Mouse (Mus musculus) gastrocnemius, postnatal 10 days (tissue): ENCODE results near the gene Pgm2. TPM values are rescaled to one million over a fixed set of nuclear protein-coding genes. Genes with fewer than 3 reads are reported as not detected.

ENCODE experiments used
- DNase-seq: peaks from one replicate; pipeline ENCODE4 v3.0.0; 2021; ENCODE audit warnings: mixed read lengths
- total RNA-seq, 2 experiments: library from RNA; stranded (reverse); gene quantifications; 2 replicates each; pipeline ENCODE4 v1.2.3; 2021

Gene Pgm2
- total RNA-seq, 2 experiments from 2014 or later, result 7.0 to 8.5 TPM

DNA sequence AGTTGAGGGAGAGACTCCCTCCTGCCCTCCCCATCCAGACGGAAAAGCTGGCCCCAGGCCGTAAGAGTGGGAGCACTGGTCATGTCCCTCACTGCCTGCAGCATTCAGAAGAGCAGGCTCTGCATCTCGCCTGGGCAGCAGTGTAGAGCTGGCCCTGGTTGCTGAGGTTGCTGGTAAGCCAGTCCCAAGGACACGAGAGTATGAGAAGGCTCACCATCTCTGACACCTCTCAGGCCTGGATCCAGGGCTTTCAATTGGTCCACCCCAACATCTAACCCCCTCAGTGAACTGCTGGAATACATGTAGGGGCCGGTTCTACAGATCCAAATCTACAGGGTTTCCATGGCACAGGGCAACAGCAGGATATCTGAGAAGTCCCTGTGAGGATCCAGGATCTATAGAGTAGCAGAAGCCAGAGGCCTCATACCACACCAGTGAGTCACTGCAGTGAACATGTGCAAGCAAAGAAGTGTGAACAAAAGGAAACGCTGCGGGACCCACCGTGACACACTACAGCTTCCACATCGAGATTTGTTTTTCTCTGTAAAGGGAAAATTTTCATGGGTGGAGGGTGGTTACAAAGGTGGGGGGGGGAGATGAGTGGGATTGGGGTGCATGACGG lies 53.7 kb downstream of the Pgm2 start:
- no peak for DNase-seq

DNA sequence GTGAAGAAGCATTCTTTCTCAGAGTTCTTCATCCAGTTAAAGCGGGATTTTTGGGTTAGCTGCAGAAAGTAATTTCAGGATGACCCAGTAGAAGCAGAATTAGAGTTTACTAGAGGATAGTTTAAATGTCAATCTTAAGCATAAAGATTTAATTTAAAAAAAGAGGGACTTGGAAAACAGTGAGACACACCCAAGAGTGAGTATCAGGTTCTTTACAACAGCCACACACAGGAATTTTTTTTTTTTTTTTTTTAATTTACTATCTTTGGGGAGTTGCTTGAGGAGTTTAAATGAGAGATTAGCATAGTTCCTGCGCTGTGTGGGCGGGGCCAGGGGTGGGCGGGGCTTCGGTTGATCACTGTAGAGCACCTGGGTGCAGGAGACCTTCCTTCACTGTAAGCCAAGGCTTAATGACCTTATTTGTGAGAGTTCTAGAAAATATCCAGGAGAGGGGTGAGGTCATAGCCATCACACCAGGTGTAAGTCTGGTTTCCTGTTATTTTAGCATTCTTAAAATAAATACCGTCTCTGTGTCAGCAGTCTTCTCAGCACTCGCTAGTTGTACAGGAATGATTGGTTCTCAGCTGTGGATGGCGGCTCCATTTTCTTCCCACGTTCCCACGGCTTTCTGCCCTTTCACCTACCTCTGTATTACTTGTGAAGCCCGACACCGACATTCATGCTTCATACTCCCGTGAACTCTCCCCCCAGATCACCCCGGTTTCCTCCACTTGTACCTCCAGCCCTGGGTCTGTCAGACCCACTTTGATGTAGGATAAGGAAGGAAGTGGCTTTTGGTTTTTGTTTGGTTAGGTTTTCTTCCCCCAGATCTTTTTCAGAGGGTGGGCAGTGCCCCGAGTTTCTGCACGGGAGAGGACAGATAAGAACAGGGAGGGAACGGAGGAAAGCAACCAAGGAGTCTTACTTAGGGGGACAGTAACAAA lies 56.7 kb downstream of the Pgm2 start:
- no peak for DNase-seq

DNA sequence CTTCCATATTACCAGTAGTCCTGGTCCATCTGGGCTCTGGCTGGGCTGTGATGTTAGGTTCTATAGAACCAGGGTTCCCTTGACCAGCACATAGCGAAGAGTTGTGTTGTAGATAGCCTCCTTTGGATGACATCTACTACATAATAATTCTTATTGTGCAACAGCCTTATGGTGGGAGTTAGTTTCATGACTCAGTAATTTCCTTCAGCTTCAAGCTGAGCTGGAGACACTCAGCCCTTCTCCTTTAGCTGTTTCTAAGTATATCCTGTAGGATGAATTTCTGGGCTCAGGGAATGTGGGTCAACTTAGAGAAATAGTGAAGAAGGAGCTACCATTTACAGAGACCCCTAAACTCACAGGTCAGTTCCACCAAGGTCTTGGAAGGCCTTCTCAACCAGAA lies 60.6 kb downstream of the Pgm2 start:
- no peak for DNase-seq

DNA sequence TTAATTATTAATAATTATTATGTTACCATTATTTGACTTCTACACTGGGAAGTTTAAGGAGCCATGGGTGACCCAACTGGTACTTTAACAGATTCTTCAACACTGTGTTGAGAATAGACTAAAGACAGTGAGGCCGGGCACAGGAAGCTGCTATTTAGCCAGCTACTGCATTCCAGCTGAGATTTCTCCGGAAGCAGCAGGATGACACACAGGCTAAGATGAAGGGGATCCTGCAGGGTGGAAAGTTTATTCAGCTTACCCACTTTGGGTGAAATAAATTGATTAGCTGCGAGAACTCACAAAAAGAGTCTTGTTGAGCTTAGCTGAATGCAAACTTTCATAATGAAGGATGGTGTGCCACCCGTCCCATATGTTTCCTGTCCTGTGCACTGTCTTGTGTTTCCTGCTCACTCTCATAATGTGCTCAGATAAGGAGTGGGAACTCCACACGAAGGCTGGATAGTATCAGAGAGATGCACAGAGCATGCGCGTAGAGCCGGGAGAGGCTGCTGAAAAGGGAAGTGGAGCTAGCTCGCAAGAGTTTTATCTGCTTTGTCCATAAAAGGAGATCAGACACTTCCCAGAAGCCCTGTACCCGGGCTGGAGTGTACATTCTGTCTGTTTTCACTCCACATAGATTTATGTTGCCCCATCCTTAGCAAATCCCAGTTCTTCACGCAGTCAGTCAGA lies 63.3 kb downstream of the Pgm2 start, which contains the start of gene Tbc1d1:
Tbc1d1 (plus strand) TSS at position 445 of the 690 bp plus-strand sequence.
- DNase-seq, result peak; percentile 14

DNA sequence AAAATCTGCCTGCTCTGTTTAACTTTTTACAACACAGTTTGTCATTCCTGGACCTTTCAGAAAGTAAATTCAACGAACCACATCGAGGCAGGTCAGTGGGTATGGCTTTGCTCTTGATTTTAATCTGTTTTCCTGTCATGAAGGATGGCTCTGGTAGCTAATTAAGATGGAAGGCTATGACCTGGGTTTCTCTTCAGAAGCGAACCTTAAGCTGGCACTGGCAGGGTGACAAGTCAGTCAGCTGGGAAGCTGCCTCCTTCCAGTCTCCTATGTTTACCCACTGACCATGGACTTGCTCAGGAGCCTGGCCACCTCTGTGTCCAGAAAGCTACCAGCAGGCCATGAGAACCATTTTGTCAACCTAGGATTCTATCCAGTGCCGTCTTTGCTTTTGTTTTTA lies 63.8 kb downstream of the Pgm2 start:
- DNase-seq, result no peak

DNA sequence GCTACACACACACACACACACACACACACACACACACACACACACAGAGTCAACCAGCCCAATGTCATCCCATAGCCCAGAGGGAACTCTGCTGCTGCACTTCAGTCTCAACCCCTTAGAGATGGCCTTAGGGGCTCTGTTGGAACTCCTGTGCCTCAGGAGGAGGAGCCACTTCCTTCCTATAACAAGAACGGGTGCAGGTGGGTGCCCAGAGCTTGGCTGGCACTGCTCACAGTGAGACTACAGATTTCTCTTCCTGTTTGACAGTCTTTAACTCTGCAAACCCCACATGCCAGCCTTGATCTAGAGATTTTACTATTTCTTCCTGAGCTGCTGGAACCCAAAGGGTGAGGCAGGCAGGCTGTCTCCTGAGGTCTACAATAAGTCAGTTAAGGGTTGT lies 65.2 kb downstream of the Pgm2 start:
- no peak for DNase-seq

DNA sequence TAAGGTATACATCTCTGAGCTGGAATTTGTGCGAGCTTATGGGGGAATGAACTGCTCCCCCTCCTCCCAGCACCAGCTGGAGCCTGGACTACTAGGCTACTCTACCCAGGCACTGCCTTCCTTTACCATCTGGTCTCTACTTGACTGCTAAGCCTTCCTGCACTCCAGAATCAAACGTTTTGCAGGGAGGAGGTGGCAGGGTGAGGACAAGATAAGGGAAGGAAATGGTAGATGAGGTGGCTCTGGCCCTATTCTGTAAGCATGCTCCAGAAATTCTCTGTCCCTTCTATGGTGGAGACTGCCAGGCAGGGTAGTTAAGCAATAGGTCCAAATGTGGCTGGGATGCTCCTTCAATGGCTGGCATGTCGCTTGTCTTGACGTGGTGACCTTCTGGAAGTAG lies 65.8 kb downstream of the Pgm2 start:
- no peak for DNase-seq

DNA sequence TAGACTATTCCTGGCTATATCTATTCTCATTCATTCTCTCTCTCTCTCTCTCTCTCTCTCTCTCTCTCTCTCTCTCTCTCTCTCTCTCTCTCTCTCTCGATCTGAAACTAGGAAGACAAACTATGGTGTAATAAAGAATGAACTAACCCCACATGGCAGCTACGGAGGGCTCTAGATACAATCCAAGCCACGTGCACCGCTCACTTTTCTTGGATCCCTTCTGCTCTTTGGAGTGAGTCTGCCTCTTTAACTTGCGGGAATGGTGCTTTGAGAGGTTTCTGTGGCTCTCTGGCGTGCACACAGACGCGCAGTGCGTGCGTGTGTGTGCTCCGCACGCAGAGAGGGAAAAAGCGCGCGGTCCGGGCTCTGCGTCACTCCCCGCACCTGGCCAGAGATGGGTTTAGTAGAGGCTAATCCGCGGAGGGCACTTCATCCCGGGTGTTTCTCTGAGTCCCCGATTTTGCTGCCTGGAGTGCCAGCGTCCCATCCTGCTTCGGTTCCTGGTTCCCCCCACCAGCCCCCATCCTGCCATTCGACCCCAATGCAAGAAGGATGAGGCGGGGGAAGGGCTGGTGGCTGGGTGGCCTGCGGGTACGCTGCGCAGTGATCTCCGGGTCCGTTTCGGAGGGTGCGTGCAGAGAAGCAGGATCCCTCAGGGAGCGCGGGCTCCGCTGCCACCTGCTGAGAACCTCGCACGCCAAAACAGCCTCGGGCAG lies 66.5 kb downstream of the Pgm2 start:
- DNase-seq, result peak; percentile 17

DNA sequence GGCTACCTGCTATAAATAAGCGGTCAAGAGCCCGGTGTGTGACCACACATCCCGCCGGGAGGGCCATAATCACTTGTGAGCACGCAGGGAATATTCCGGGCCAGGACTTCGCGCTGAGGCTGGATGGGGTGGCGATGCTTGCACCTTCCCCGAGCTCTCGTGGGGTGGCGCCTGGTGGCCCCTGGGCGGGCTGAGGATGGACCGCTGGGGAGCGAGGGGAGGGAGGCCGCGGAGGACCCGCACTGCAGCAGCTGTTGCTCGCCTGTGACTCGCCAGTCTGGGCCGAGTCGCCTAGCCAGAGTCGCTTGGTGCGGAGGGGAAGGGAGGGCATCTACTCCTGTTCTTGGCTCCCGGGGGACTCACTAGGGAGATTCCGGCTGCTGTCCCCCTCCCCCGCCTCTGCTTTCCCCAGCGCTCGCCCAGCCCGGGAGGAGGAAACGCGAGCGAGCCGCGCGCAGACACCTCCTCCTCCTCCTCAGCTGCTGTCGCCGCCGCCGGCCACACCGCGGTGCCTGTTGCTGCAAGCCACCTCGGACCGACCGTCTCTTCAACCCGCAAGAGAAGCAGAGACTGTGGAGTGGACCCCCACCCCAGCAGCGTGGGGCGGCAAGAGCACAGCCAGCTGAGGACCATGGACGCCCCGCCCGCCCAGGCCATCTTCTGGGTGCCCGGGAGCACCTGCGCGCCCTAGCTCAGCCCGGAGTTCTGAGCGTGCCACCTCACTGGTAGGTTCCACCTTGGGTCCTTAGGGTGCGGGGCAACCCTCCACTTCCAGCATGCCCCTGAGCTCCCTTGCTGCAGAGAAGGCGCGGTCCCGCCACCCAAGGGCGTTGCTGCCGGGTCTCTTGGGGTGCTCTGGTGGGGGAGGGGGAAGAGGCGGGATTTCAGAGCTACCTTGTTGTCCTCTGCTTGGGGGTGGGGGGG lies 67.3 kb downstream of the Pgm2 start:
- DNase-seq, result peak; percentile 66

DNA sequence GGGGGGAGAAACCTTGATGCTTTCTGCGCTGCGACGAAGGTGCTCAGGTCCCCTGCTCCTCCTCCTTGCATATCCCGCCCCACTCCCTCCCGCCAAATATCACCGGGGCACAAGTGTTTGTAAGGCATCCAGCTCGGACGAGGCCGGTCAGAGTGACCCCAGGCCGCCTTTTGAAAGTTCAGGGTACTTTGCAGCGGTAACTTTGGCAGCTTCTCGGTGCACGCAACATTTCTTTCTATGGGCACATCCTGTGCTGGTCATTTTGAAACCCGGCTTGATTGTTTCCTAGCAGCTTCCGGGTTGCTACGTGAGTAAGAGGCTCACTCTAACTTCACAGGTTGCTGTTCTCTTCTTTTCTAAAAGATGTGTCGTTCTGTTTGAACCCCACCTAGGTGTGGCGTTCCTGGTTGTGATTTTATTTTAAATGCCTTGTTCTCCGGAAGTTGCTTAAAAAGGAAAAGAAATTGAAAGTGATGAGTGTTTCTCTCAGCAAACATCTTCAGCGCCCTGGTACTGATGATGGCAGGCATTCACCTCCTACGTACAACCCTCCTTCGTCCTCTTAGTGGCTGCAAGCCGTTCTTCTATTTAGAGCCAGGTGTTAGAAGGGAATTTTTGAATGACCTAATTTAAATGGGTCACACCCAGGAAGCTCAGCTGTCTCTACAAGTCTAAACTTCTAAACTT lies 68.1 kb downstream of the Pgm2 start:
- DNase-seq, result no peak

DNA sequence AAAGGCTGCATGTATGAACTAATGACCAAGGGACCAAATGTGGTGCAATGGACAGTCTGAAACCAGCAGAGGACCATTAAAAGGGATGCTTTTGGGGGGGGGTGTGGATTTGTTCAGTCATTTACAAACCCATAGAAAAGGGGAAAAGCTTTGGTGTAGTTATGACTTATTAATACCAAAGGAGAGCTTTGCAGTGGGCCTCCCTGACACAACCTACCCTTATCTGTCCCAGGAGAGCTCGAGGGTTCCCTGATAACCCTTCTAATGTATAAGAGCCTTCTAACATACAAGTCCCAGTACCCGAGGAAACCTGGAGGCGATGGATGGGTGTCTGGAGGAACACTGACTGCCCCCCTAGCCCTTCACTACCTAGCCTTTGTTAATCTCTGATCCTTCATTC lies 69.2 kb downstream of the Pgm2 start:
- DNase-seq, result no peak

DNA sequence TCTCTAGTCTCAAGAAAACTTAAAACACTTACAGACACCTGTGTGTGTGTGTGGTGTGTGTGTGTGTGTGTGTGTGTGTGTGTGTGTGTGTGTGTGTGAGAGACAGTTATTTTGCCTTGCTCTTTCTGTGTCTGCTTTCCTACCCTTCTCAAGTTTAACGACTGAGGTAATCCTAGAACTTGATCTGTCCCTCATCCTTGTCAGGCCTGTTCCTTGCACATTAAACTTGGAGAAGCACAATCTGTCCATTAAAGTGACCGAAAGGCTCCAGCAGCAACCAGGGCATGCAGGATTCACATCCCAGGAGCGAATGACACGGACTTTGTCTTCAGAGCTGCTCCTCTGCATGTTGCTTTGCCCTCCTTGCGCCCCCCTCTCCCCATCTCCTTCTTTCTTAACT lies 69.8 kb downstream of the Pgm2 start:
- no peak for DNase-seq

DNA sequence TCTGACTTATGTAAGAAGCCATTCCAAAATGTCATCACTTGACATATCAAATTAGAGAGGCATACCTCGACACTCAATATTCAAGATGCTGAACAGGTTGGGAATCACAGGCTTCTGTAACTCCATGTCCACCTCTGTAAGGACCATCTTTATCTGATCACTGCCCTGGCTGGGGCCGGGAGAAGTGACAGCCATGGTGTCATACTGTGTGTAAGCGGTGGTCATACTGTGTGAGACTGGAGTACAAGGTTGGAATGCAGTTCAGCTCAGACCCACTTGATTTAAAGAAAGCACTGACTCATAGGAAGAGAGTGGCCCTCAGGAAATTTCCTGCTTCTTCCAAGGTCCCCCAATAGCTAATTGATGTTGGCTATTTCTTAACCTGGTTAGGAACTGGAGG lies 71.7 kb downstream of the Pgm2 start:
- DNase-seq, result no peak

DNA sequence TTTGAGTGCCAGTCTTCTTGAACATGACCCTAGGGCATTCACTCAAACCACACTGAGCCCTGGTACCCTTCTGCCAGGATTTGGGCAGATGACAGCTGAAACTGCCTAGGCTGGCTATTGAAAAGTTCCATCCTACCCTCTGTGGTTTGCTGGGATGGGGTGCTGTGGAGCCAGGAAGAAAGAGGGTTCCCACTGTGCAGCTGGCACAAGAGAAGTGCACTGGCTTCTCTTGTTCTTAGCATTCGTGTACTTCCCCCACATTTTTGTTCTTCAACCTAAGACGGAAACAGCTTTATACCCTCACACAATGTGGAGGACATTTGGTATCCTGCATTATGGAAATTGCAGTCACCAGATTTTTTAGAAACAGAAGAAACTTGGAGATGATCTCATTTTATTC lies 73.1 kb downstream of the Pgm2 start:
- DNase-seq, result no peak

DNA sequence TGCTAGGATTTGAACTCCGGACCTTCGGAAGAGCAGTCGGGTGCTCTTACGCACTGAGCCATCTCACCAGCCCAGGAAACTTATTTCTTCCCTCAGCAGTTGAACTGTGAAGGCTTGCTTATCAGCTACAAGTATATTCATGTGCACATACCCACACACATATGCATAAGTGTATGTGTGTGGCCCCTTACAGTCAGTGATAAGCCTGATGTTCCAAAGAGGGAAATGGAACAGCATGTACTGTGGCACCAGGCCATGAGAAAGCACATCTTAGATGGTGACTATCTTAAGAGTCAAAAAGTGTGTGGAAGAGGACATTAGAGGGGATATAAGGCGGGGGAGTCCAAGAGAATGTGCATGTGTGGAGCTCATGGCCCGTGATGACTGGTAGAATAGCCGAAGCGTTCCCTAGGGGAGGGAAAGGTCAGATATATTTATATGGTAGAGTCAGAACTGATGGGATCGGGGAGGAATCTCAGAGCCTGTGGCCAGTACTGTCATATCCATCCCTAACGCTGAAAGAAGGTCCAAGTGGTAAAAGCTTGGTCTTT lies 76.3 kb downstream of the Pgm2 start:
- no peak for DNase-seq

DNA sequence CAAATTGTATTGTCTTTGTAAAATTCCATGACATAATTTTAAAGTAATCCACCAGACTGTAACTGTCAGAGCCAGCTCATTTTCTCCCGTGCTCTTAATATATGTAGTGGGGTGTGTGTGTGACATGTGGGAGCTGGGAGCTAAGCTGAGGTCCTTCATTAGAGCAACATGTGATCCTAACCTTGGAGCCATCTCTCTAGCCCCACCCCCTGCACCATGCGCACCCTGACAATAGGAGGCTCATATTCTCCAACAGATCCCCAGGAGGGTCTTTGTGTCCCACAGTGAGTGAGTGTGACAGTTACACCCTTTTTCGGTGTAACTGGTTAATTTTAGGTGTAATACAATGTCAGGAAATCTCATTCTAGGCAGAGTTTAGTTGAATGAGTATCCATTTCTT lies 80.1 kb downstream of the Pgm2 start:
- DNase-seq, result no peak

DNA sequence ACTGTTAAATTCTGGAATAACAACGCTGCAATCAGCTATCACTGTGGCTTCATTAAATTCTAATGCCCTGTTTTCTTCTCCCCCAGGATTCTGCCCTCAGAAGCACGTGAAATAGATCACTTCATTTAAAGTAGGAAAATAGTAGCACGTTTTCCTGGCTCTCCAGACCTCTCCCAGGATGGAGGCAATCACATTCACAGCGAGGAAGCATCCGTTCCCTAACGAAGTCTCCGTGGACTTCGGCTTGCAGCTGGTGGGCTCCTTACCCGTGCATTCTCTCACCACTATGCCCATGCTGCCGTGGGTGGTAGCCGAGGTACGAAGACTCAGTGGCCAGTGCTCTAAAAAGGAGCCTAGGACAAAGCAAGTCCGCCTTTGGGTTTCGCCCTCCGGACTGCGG lies 80.6 kb downstream of the Pgm2 start:
- DNase-seq, result no peak

DNA sequence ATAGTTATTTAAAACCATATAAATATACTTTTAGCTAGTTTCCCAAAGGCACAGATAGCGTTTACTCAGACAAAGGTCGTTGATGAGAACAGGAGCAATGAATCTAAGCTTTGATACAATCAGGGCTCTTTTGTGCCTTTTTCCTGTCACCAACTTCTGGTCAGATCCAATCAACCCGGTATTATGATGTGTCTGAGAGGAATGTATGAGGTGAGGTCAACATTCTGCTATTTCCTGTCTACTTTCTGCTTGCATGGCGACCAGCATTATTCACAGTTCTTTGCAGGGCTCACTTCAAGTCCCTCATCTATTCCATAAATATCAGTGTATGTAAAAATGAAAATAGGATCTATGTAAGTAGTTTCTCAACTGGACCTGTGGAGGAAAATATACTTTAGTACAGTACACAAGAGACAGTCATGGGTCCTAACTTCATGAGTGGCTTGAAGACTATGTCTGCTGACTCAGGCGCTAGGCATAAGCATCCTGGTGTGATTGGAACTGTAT lies 81.7 kb downstream of the Pgm2 start:
- no peak for DNase-seq
